Mouse (Mus musculus) liver, embryonic 12.5 days (tissue): ENCODE results near the gene Gjb5. TPM values are rescaled to one million over a fixed set of nuclear protein-coding genes. Genes with fewer than 3 reads are reported as not detected.

Experiments
- ATAC-seq: fragments of 200-750 bp; cut with Nextera tagmentation; 2 replicates; pipeline ENCODE4 v1.8.0; 2017; ENCODE audit warnings: moderate number of reproducible peaks, mild to moderate bottlenecking, moderate library complexity
- H3K27ac ChIP-seq: fragments of 300-500 bp; sonication (generic); 2 replicates; pipeline ENCODE4 v1.5.1; 2016; ENCODE audit warnings: mild to moderate bottlenecking
- H3K27me3 ChIP-seq: fragments of 300-500 bp; sonication (generic); replicated peaks from 2 replicates; pipeline ENCODE4 v1.6.1; 2016; ENCODE audit warnings: mild to moderate bottlenecking, moderate library complexity
- H3K36me3 ChIP-seq: fragments of 300-500 bp; sonication (generic); 2 replicates; pipeline ENCODE4 v1.6.1; 2016; ENCODE audit warnings: mild to moderate bottlenecking, moderate library complexity
- H3K4me1 ChIP-seq: fragments of 300-500 bp; sonication (generic); 2 replicates; pipeline ENCODE4 v1.6.1; 2016
- H3K4me2 ChIP-seq: fragments of 300-500 bp; sonication (generic); 2 replicates; pipeline ENCODE4 v1.6.1; 2016; ENCODE audit warnings: mild to moderate bottlenecking, moderate library complexity
- H3K4me3 ChIP-seq: fragments of 300-500 bp; sonication (generic); 2 replicates; pipeline ENCODE4 v1.5.1; 2016; ENCODE audit warnings: mild to moderate bottlenecking, moderate library complexity
- H3K9ac ChIP-seq: fragments of 300-500 bp; sonication (generic); 2 replicates; pipeline ENCODE4 v1.6.1; 2016; ENCODE audit warnings: mild to moderate bottlenecking, moderate library complexity
- H3K9me3 ChIP-seq: fragments of 300-500 bp; sonication (generic); replicated peaks from 2 replicates; pipeline ENCODE4 v1.6.1; 2016; ENCODE audit warnings: mild to moderate bottlenecking, moderate library complexity
- WGBS: fragments of 180-500 bp; shearing (Covaris S2); methylation state at CpG from one replicate; pipeline ENCODE4 v1.1.7; 2016; ENCODE audit not compliant: insufficient replicate concordance; 5-methylcytosine and 5-hydroxymethylcytosine counted together
- polyA plus RNA-seq: library from polyadenylated mRNA; unstranded; fragments of >200 nt; fragmentation: Nextera tagmentation; extraction: Ambion mirVana; gene quantifications from 2 replicates; pipeline ENCODE4 v1.2.1, GENCODE M21; 2016

Gene Gjb5
- polyA plus RNA-seq, 1 experiment from 2014 or later, result 0.23 TPM

GRCm38 (mm10) chr4:127324296-127324695 lies 33.7 kb downstream of the Gjb5 start:
- H3K9ac ChIP-seq, result no peak overlapping the region
- H3K27ac ChIP-seq, result no peak overlapping the region
- H3K9me3 ChIP-seq, result no peaks in the 10 kb centered on the region
- no peaks in the 10 kb centered on the region for H3K36me3 ChIP-seq
- no peak overlapping the region for H3K4me3 ChIP-seq
- 62% methylated on average over 10 of the region's 10 CpGs for WGBS
- H3K4me2 ChIP-seq, result no peak overlapping the region
- ATAC-seq, result no peak
- peaks cover 40% of the 10 kb centered on the region for H3K27me3 ChIP-seq
- H3K4me1 ChIP-seq, result no peaks in the 10 kb centered on the region

GRCm38 (mm10) chr4:127323651-127324050 lies 34.3 kb downstream of the Gjb5 start:
- no peaks in the 10 kb centered on the region for H3K9me3 ChIP-seq
- H3K36me3 ChIP-seq, result no peaks in the 10 kb centered on the region
- H3K4me2 ChIP-seq, result no peak overlapping the region
- H3K27ac ChIP-seq, result no peak overlapping the region
- no peak overlapping the region for H3K4me3 ChIP-seq
- WGBS, result 46% methylated on average over 3 of the region's 3 CpGs
- no peak for ATAC-seq
- peaks cover 36% of the 10 kb centered on the region for H3K27me3 ChIP-seq
- H3K9ac ChIP-seq, result no peak overlapping the region
- H3K4me1 ChIP-seq, result no peaks in the 10 kb centered on the region

GRCm38 (mm10) chr4:127319613-127320012 lies 38.4 kb downstream of the Gjb5 start:
- no peak overlapping the region for H3K4me2 ChIP-seq
- H3K4me1 ChIP-seq, result no peaks in the 10 kb centered on the region
- H3K9me3 ChIP-seq, result no peaks in the 10 kb centered on the region
- H3K9ac ChIP-seq, result no peak overlapping the region
- WGBS, result 4% methylated on average over 3 of the region's 3 CpGs
- no peak for ATAC-seq
- no peaks in the 10 kb centered on the region for H3K36me3 ChIP-seq
- H3K27ac ChIP-seq, result no peak overlapping the region
- no peak overlapping the region for H3K4me3 ChIP-seq
- H3K27me3 ChIP-seq, result peaks cover 13% of the 10 kb centered on the region

- H3K27me3 ChIP-seq, result peaks cover 37% of the 10 kb centered on the region
- peaks cover 8% of the 10 kb centered on the region; the same call in 1 of the 2 replicates for H3K4me1 ChIP-seq
- H3K9me3 ChIP-seq, result no peaks in the 10 kb centered on the region
- ATAC-seq, result no peak
- no peaks in the 10 kb centered on the region for H3K36me3 ChIP-seq
- H3K9ac ChIP-seq, result no peak overlapping the region
- no peak overlapping the region for H3K4me2 ChIP-seq
- WGBS, result 56% methylated on average over 4 of the region's 4 CpGs
- H3K27ac ChIP-seq, result no peak overlapping the region
- H3K4me3 ChIP-seq, result no peak overlapping the region
These were observed 40.8 kb downstream of the Gjb5 start for GRCm38 (mm10) chr4:127317143-127317542.

GRCm38 (mm10) chr4:127315753-127316152 lies 42.2 kb downstream of the Gjb5 start:
- H3K27me3 ChIP-seq, result peaks cover 45% of the 10 kb centered on the region
- no peaks in the 10 kb centered on the region for H3K36me3 ChIP-seq
- H3K4me3 ChIP-seq, result no peak overlapping the region
- no peak overlapping the region for H3K4me2 ChIP-seq
- WGBS, result 71% methylated on average over 8 of the region's 8 CpGs
- no peak overlapping the region for H3K27ac ChIP-seq
- no peak overlapping the region for H3K9ac ChIP-seq
- ATAC-seq, result no peak
- peaks cover 8% of the 10 kb centered on the region; the same call in 1 of the 2 replicates for H3K4me1 ChIP-seq
- H3K9me3 ChIP-seq, result no peaks in the 10 kb centered on the region

- H3K4me2 ChIP-seq, result no peak overlapping the region
- H3K4me3 ChIP-seq, result no peak overlapping the region
- H3K27me3 ChIP-seq, result peaks cover 45% of the 10 kb centered on the region
- no peak overlapping the region for H3K27ac ChIP-seq
- H3K36me3 ChIP-seq, result no peaks in the 10 kb centered on the region
- 52% methylated on average over 9 of the region's 9 CpGs for whole genome bisulfite sequencing
- no peak overlapping the region for H3K9ac ChIP-seq
- no peaks in the 10 kb centered on the region for H3K9me3 ChIP-seq
- peaks cover 8% of the 10 kb centered on the region; the same call in 1 of the 2 replicates for H3K4me1 ChIP-seq
- no peak for ATAC-seq
These were observed 43.4 kb downstream of the Gjb5 start for GRCm38 (mm10) chr4:127314585-127314984.

- Histone ChIP-seq H3K9ac (peak within 1 kb of the TSS; percentile 22; the same call in 1 of the 2 replicates), H3K4me2 (peak within 1 kb of the TSS; percentile 71), H3K4me1 (peaks cover 8% of the 10 kb centered on the region; the same call in 1 of the 2 replicates), H3K27me3 (peaks cover 45% of the 10 kb centered on the region), H3K36me3 (no peaks in the 10 kb centered on the region), H3K4me3 (peak within 1 kb of the TSS; percentile 46), H3K9me3 (no peaks in the 10 kb centered on the region), H3K27ac (no peak within 1 kb of the TSS)
- peak; percentile 62 for ATAC-seq
- under 1% methylated on average over 25 of the region's 25 CpGs for WGBS
These were observed 44.1 kb downstream of the Gjb5 start, which contains the start of gene Gja4 for GRCm38 (mm10) chr4:127313861-127314260. Gene Gja4 (minus strand): TSS chr4:127314039.

GRCm38 (mm10) chr4:127312349-127312748 lies 45.6 kb downstream of the Gjb5 start:
- Histone ChIP-seq H3K27me3 (peaks cover 41% of the 10 kb centered on the region), H3K4me2 (no peak overlapping the region), H3K27ac (no peak overlapping the region), H3K4me3 (no peak overlapping the region), H3K9me3 (no peaks in the 10 kb centered on the region), H3K36me3 (no peaks in the 10 kb centered on the region), H3K4me1 (peaks cover 8% of the 10 kb centered on the region; the same call in 1 of the 2 replicates), H3K9ac (no peak overlapping the region)
- 67% methylated on average over 24 of the region's 24 CpGs for WGBS
- no peak for ATAC-seq

GRCm38 (mm10) chr4:127311561-127311960 lies 46.4 kb downstream of the Gjb5 start:
- no peak; the same call in 1 of the 2 replicates for ATAC-seq
- no peak overlapping the region for H3K4me3 ChIP-seq
- H3K4me1 ChIP-seq, result peaks cover 8% of the 10 kb centered on the region; the same call in 1 of the 2 replicates
- H3K9ac ChIP-seq, result no peak overlapping the region
- H3K4me2 ChIP-seq, result no peak overlapping the region
- H3K27me3 ChIP-seq, result peaks cover 41% of the 10 kb centered on the region
- H3K9me3 ChIP-seq, result no peaks in the 10 kb centered on the region
- 63% methylated on average over 9 of the region's 9 CpGs for WGBS
- H3K27ac ChIP-seq, result no peak overlapping the region
- no peaks in the 10 kb centered on the region for H3K36me3 ChIP-seq

- no peaks in the 10 kb centered on the region for H3K36me3 ChIP-seq
- no peaks in the 10 kb centered on the region for H3K4me1 ChIP-seq
- no peaks in the 10 kb centered on the region for H3K9me3 ChIP-seq
- no peak for ATAC-seq
- no peak overlapping the region for H3K27ac ChIP-seq
- no peak overlapping the region for H3K4me3 ChIP-seq
- no peak overlapping the region for H3K9ac ChIP-seq
- 49% methylated on average over 2 of the region's 2 CpGs for WGBS
- H3K4me2 ChIP-seq, result no peak overlapping the region
- peaks cover 9% of the 10 kb centered on the region for H3K27me3 ChIP-seq
These were observed 51.1 kb downstream of the Gjb5 start for GRCm38 (mm10) chr4:127306915-127307314.

Other genes with a start within 250 kb of the Gjb5 start
- 7.3 and 8.5 TPM in 2 replicates for gene Tmem35b, start 234.5 kb downstream of the Gjb5 start, polyA plus RNA-seq
- gene Dlgap3, start 189.0 kb downstream of the Gjb5 start, polyA plus RNA-seq, result 0.33 and 0.55 TPM in 2 replicates
- 33.9 and 35.3 TPM in 2 replicates for gene Smim12, start 114.4 kb downstream of the Gjb5 start, polyA plus RNA-seq
- 2.5 and 3.1 TPM in 2 replicates for gene Gja4, start 44.1 kb downstream of the Gjb5 start, polyA plus RNA-seq
- 0.16 TPM in 1 of 2 replicates, not detected in the other for gene Gjb3, start 27.3 kb downstream of the Gjb5 start, polyA plus RNA-seq
- not detected in 2 replicates for gene Gjb4, start 4.1 kb downstream of the Gjb5 start, polyA plus RNA-seq